Mouse (Mus musculus) cerebellum, postnatal 14 days (tissue): ENCODE results near the gene Castor1.

ENCODE experiments used
- DNase-seq, 2 experiments: peaks; one replicate each; pipeline ENCODE4 v3.0.0; 2021; ENCODE audit warnings: mixed read lengths in 2 of 2

Castor1 gene

DNA sequence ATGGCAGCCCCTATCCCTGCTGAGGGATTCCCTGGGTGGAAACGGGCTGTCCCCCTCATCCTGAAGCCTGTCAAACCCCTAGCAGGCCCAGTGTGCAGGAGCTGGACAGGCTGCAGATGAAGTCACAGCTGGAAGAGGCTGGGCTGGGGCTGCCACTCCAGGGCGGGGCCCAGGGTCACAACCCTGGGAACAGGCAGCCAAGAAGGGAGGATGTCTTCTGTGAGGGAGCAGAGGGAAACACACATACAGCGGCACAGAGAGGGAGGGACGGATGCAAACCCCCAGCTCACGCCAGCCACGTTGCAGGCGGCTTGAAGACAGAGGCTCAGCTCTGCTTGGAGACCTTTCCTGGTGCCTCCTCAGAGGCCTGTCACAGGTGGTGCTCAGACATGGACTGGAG is 46.0 kb downstream of the Castor1 start:
- DNase-seq: peak in 1 of 2 experiments; percentile 2

DNA sequence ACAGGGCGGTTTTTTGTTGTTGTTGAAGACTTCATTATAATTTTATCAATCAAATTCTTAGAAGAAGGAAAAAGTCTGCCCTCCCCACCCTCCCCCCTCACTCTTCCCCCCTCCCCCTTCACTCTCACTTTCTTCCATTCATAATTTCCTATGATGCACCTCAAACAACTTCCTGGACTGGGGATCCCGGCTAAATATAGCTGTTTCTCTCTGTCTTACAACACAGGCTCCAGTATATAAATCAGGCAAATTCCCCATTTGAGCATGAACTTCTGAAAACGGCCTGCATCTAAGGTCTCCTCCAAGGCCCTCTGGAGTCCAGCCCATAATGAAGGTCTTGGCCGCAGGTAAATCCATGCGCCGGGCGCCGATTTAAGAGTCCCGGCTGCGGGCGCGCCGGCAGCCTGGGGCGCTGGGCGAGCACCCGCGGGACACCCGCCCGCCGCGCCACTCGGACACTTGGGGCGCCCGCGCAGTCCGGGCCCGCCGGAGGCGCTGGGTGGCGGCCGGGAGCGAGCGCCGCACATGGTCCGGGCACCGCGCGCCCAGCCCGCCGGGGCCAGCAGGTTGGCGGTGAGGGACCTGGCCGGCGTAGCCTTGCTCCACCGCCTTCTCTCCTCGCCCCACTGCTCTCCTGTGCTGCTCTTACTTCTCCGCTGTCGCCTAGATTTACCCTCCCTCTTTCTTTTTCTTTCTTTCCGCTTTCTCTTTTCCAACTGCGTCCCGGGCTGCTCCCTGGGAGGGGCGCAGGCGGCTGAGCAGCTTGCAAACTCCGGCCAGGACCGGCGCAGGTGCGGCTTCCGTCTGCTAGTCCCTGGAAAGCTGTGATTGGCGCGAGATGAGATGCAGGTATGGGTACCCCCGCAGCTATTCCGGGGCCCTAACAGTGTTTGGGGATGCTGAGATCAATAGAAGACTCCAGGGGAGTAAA is 48.5 kb downstream of the Castor1 start:
- peak; percentile 59 to 65 for DNase-seq

DNA sequence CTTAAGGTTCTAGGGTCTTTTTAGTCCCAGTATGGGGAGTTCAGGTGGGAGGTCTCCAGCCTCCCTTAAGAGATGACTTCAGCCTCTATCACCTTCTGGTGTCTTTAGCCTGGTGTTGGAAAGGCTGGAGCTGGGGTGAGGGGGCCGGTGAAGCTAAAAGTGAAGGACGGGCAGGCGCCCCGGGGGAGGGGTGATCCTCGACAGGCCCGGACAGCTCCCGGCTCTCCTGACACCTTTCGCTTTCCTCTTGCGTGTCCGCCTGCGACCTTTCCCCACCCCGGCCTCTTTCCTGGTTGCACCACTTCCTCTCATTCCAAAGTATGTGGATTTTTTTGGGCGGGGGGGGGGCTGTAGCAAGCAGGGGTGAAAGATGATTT is 49.2 kb downstream of the Castor1 start:
- DNase-seq: no peak

DNA sequence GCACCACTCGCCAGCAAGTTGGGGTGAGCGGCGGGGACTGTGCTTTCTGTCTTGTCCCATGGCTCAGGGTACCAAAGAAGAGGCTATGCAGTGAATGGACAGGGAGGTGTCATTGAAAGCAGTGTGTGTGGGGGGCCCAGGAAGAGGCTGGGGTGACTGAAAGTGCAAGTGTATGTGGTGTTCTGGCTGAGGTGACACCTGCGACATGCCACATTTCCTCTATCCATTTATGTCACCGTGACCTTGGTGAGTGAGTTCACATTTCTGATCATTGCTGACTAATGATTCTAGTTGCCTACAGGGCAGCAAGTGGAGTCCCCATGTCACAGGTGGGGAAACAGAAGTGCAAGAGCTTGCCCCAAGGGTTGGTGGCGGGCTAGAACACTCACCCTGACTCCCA is 50.5 kb downstream of the Castor1 start:
- no peak for DNase-seq

DNA sequence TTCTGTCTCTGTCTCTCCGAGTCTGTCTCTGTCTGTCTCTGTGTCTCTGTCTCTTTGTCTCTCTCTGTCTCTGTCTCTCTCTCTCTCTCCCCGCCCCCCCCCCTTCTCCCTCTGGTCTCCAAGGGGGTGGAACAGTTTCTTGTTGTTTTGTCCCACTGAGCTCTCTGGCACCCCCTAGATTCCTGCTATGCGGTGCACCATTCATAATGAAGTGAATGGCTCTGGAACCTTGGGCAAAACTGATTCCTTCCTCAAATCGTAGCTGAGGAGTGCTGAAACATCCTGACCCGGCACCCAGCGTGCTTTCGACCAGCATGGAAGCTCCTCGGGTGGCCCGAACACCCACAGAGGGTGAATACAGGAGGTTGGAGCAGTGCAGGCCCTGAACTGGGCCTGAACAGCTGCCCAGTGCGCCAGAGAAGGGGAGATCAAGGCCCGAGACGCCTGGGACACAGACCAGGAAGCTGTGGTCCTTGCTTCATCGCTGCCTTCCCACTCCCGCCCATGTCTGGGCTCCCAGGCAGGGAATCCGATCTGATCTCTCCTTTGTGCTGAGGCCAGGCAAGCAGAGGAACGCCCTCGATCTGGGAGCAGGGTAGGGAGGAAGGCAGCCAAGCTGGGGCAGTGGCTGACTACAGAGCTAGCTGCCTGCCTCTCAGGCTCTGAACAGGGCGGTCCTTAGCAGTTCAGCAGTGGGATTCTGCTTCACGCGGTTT is 52.9 kb downstream of the Castor1 start:
- no peak for DNase-seq

DNA sequence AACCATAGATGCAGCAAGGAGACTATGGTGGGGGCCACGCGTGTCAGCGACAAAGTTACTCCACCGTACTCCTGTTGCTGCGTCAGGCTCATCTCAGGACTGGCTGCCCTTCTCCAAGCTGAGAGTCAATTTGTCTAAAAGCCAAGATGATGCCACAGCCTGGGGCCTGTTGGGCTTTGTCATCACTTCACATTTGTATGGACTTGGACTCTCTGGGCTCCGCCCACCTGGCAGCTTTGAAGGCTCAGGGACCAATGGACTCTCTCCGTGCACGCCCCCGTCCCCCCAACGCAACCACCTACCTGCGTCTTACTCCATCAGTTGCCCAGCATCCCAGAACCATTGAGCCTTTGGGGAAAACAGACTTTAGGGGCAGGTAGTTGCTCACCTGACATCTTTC is 53.5 kb downstream of the Castor1 start:
- no peak for DNase-seq
